Mouse (Mus musculus) CH12.LX (cell line): Measurements from ENCODE around the gene H2-DMb2.

Experiments used
- EP300 ChIP-seq: IDR thresholded peaks from 2 replicates; pipeline ENCODE4 v1.6.1; 2011; ENCODE audit warnings: low read length, improper control_type of control experiment
- POLR2A ChIP-seq: IDR thresholded peaks from 2 replicates; pipeline ENCODE4 v1.6.1; 2011; ENCODE audit warnings: low read depth, mild to moderate bottlenecking, improper control_type of control experiment, low read length
- ZKSCAN1 ChIP-seq: IDR thresholded peaks from 2 replicates; pipeline ENCODE4 v1.6.1; 2012; ENCODE audit warnings: low read depth, inconsistent platforms, low read length, improper control_type of control experiment, borderline replicate concordance

- TF ChIP-seq ZKSCAN1: no peak
- TF ChIP-seq POLR2A: no peak
- no peak; the same call in 1 of the 2 replicates for TF ChIP-seq EP300
Observed at GRCm38 (mm10) chr17:34186885-34187260, 43.8 kb downstream of the H2-DMb2 start.
